In the genomic region with DNA sequence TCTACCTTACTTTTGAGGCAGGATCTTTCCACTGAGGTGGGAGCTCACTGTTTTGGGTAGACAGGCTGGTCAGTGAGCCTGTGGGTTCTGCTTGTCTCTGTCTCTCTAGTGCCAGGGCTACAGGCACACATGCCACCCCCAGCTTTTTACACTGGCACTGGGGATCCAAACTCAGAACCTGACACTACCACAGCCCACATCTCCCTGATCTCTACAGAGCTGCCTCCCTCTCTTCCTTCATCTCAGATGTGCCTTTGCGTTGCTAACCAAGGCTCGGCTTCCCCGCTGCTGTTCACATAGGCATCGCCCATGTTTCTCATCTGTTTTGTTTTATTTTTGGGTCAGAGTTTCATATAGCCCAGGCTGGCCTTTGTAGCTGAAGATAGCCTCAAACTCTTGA, we compare ENCODE assay signal across 1 mouse cellular context.
TF ChIP-seq lines count a peak whose summit lies in the region.

No protein-coding gene starts in this region.

TF ChIP-seq in MEL, 35 proteins besides CTCF, POLR2A, EP300 and RAD21:
- TF ChIP-seq ZNF384 (IDR thresholded peaks at IDR 0.05; ENCODE audit: low read depth, low read length) (no peak), TBP (IDR thresholded peaks at IDR 0.05; ENCODE audit: low read depth, low read length) (no peak), ELF1 (IDR thresholded peaks at IDR 0.05; ENCODE audit: low read depth, low read length) (no peak), POLR2AphosphoS2 (IDR thresholded peaks at IDR 0.05; ENCODE audit: low read length) (no peak), KAT2A (conservative IDR thresholded peaks at IDR 0.05; ENCODE audit: low read depth, low read length) (no peak), USF1 (IDR thresholded peaks at IDR 0.05; ENCODE audit: low read depth, low read length) (no peak), MAX (IDR thresholded peaks at IDR 0.05; ENCODE audit: low read length) (no peak), MYC (IDR thresholded peaks at IDR 0.05; ENCODE audit: low read depth, low read length) (no peak), SMC3 (IDR thresholded peaks at IDR 0.05; ENCODE audit: low read depth, low read length) (no peak), HCFC1 (IDR thresholded peaks at IDR 0.05; ENCODE audit: low read depth, low read length) (no peak), MXI1 (IDR thresholded peaks at IDR 0.05; ENCODE audit: low read depth, low read length) (no peak), JUND (IDR thresholded peaks at IDR 0.05; ENCODE audit: low read depth, low read length) (no peak), RCOR1 (IDR thresholded peaks at IDR 0.05; ENCODE audit: low read depth, low read length) (no peak), BHLHE40 (IDR thresholded peaks at IDR 0.05; ENCODE audit: borderline replicate concordance, low read depth, low read length) (no peak), USF2 (IDR thresholded peaks at IDR 0.05; ENCODE audit: borderline replicate concordance in 1 of 2, insufficient read depth in 1 of 2, low read depth in 1 of 2, low read length in 2 of 2) (no peak), UBTF (IDR thresholded peaks at IDR 0.05; ENCODE audit: borderline replicate concordance, insufficient read depth, low read depth, low read length) (no peak), MEF2A (IDR thresholded peaks at IDR 0.05; ENCODE audit: extremely low read depth, insufficient replicate concordance, low read depth, low read length, poor library complexity, severe bottlenecking) (no peak), ETS1 (IDR thresholded peaks at IDR 0.05; ENCODE audit: low read depth, low read length) (no peak), TAL1 (IDR thresholded peaks at IDR 0.05; ENCODE audit: low read length) (no peak), MAZ (IDR thresholded peaks at IDR 0.05; ENCODE audit: low read depth, low read length) (no peak)
TF ChIP-seq in MEL: peak in this region for 0.
